ENCODE assay signal across 28 mouse cellular contexts in the genomic region with DNA sequence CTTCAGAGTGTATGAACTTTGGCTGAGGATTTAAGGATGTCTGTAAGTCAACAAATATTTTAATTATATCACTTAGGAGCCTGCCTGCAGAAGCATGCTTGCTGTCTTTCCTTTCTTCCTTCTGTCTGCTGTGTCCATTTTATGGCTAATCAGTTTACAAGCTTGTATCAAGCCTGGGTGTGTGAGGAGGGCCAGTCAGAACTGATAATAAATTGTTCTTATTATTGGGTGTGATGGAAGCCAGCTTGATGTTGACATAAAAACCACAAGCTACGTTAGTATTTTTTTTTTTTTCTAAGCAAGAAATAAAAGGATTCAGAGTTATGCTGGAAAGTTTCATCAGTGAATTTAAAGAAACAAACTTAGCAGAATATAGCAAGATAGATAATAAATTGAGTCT. TPM values are rescaled to one million over a fixed set of nuclear protein-coding genes. Genes with fewer than 3 reads are reported as not detected.
A peak's percentile ranks its signal among the peaks of the same experiment; 100 is the strongest.
DNase-seq lines count a peak whose midpoint lies in the region; ATAC-seq and TF ChIP-seq lines count a peak whose summit lies in the region.
"Had no signal": no experiment of that assay in that cellular context is flagged by ENCODE, and none has a peak within 500 bp of the region (broad histone marks: within the 10 kb centered on the region; RNA-seq: fewer than 3 reads in every experiment).

No protein-coding gene starts in this region.

- WGBS in liver, embryonic 14.5 days (ENCODE audit: insufficient replicate concordance), result 9% methylated on average over 1 of the region's 1 CpGs
- WGBS in cerebellum, adult 2 months, result 86% methylated on average over 1 of the region's 1 CpGs

- no peak overlapping the region for H3K9ac ChIP-seq in MEL (ENCODE audit: control insufficient read depth, low read depth, low read length, poor library complexity, severe bottlenecking)
- no peak overlapping the region for H3K9ac ChIP-seq in liver, embryonic 14.5 days (replicated peaks)
- H3K9ac ChIP-seq: embryonic facial prominence, embryonic 13.5 days; forebrain, embryonic 12.5 days; forebrain, embryonic 15.5 days; heart, embryonic 12.5 days; heart, embryonic 15.5 days; hindbrain, embryonic 13.5 days had no signal

- peaks cover 21 to 40% of the 10 kb centered on the region in 2 experiments for H3K4me1 ChIP-seq in MEL (ENCODE audit: control insufficient read depth in 1 of 2, insufficient read depth in 2 of 2, low read length in 2 of 2)
- peaks cover 29 to 42% of the 10 kb centered on the region in 2 experiments for H3K4me1 ChIP-seq in liver, embryonic 14.5 days (replicated peaks; ENCODE audit: control insufficient read depth in 2 of 2, insufficient read depth in 2 of 2, low read length in 1 of 2)
- H3K4me1 ChIP-seq in cerebellum, adult 2 months (ENCODE audit: control insufficient read depth, insufficient read depth, low read length), result peaks cover 4% of the 10 kb centered on the region

- peaks cover 5% of the 10 kb centered on the region for H3K79me2 ChIP-seq in MEL (ENCODE audit: control insufficient read depth, insufficient read depth, low read length, poor library complexity)

- no peak for TF ChIP-seq POLR2A in MEL (IDR thresholded peaks at IDR 0.05; ENCODE audit: control insufficient read depth in 1 of 2, insufficient read depth in 1 of 2, low read depth in 1 of 2, low read length in 2 of 2, poor library complexity in 1 of 2)
- TF ChIP-seq POLR2A in cerebellum, adult 2 months (IDR thresholded peaks at IDR 0.05; ENCODE audit: borderline replicate concordance, insufficient read depth, low read length), result no peak

- no peaks in the 10 kb centered on the region for H3K27me3 ChIP-seq in MEL (ENCODE audit: control insufficient read depth in 1 of 2, insufficient read depth in 2 of 2, low read length in 2 of 2)
- H3K27me3 ChIP-seq in liver, embryonic 14.5 days (ENCODE audit: control insufficient read depth, insufficient read depth, low read length), result no peaks in the 10 kb centered on the region
- no peaks in the 10 kb centered on the region for H3K27me3 ChIP-seq in cerebellum, adult 2 months (ENCODE audit: control insufficient read depth, insufficient read depth, low read length)
- H3K27me3 ChIP-seq: embryonic facial prominence, embryonic 13.5 days; forebrain, embryonic 12.5 days; forebrain, embryonic 15.5 days; heart, embryonic 12.5 days; heart, embryonic 15.5 days; hindbrain, embryonic 13.5 days had no signal

- DNase-seq in MEL (ENCODE audit: low read depth, low spot score), result no peak
- DNase-seq in induced T-regulatory cell, adult 2 months (ENCODE audit: low read depth), result peak; percentile 13
- no peak for DNase-seq in liver, embryonic 14.5 days (ENCODE audit: low read depth in 3 of 3, low spot score in 3 of 3)
- peak; percentile 8 for DNase-seq in naive thymus-derived CD4-positive, alpha-beta T cell, adult 2 months (ENCODE audit: low read depth)
- no peak for DNase-seq in cerebellum, adult 2 months
- DNase-seq in right cerebral cortex, postnatal 14 days, result no peak
- DNase-seq: adrenal gland, postnatal 10 days; adrenal gland, postnatal 36 days; cerebellum, adult 18-20 months; cerebellum, adult 9-11 months; cerebellum, postnatal 36 days; embryo, embryonic 11 days; gastrocnemius, postnatal 25 days; heart, adult 18-20 months; heart, postnatal 10 days; heart, postnatal 36 days had no signal

- peaks cover 0 to 53% of the 10 kb centered on the region in 2 experiments; a peak in 2 of 4 replicates for H3K36me3 ChIP-seq in MEL (ENCODE audit: control insufficient read depth in 1 of 2, insufficient read depth in 2 of 2, low read length in 2 of 2)
- H3K36me3 ChIP-seq in liver, embryonic 14.5 days (replicated peaks; ENCODE audit: control insufficient read depth, insufficient read depth, low read depth), result no peaks in the 10 kb centered on the region; the same call in 1 of the 2 replicates
- H3K36me3 ChIP-seq: embryonic facial prominence, embryonic 13.5 days; forebrain, embryonic 12.5 days; forebrain, embryonic 15.5 days; heart, embryonic 12.5 days; heart, embryonic 15.5 days; hindbrain, embryonic 13.5 days had no signal

- H3K4me3 ChIP-seq in MEL (ENCODE audit: control insufficient read depth in 1 of 2, insufficient read depth in 1 of 2, low read depth in 2 of 2, low read length in 2 of 2), result no peak overlapping the region
- no peak overlapping the region for H3K4me3 ChIP-seq in liver, embryonic 14.5 days (ENCODE audit: insufficient read depth in 1 of 2, low read depth in 2 of 2, low read length in 2 of 2)
- H3K4me3 ChIP-seq in cerebellum, adult 2 months (replicated peaks; ENCODE audit: insufficient read depth, low read depth, low read length), result no peak overlapping the region
- H3K4me3 ChIP-seq: embryonic facial prominence, embryonic 10.5 days; embryonic facial prominence, embryonic 13.5 days; erythroblast, embryonic 14.5 days; forebrain, embryonic 12.5 days; forebrain, embryonic 15.5 days; heart, embryonic 12.5 days; heart, embryonic 15.5 days; hindbrain, embryonic 10.5 days; hindbrain, embryonic 13.5 days had no signal

- peak overlapping the region; percentile 6; the same call in 1 of the 2 replicates for H3K4me2 ChIP-seq in liver, embryonic 14.5 days (ENCODE audit: low read depth)
- H3K4me2 ChIP-seq: embryonic facial prominence, embryonic 13.5 days; forebrain, embryonic 12.5 days; forebrain, embryonic 15.5 days; heart, embryonic 12.5 days; heart, embryonic 15.5 days; hindbrain, embryonic 13.5 days had no signal

- ATAC-seq in liver, embryonic 14.5 days (ENCODE audit: insufficient read depth), result peak; percentile 53; the same call in 1 of the 2 replicates
- ATAC-seq: activated CD4-positive, CD25-positive, alpha-beta regulatory T cell, adult 4 months; CD4-positive, CD25-positive, alpha-beta regulatory T cell, adult 4 months; forebrain, embryonic 15.5 days; hindbrain, embryonic 16.5 days had no signal

- TF ChIP-seq RAD21 in MEL (IDR thresholded peaks at IDR 0.05; ENCODE audit: low read depth, low read length), result no peak

- no peak for TF ChIP-seq CTCF in MEL (IDR thresholded peaks at IDR 0.05 in 2 of 3, conservative IDR thresholded peaks at IDR 0.05 in 1 of 3; ENCODE audit: control insufficient read depth in 1 of 3, insufficient read depth in 1 of 3, low read depth in 2 of 3, low read length in 3 of 3, poor library complexity in 1 of 3, severe bottlenecking in 1 of 3)
- TF ChIP-seq CTCF in liver, embryonic 14.5 days (IDR thresholded peaks at IDR 0.05; ENCODE audit: low read depth), result no peak
- no peak for TF ChIP-seq CTCF in cerebellum, adult 2 months (IDR thresholded peaks at IDR 0.05; ENCODE audit: borderline replicate concordance, insufficient read depth, low read depth, low read length)

- H3K9me3 ChIP-seq in MEL (replicated peaks; ENCODE audit: insufficient read depth, low read length), result no peaks in the 10 kb centered on the region
- H3K9me3 ChIP-seq in liver, embryonic 14.5 days (ENCODE audit: control insufficient read depth, low read length), result no peaks in the 10 kb centered on the region
- H3K9me3 ChIP-seq: embryonic facial prominence, embryonic 10.5 days; embryonic facial prominence, embryonic 13.5 days; forebrain, embryonic 12.5 days; forebrain, embryonic 15.5 days; heart, embryonic 12.5 days; heart, embryonic 15.5 days; hindbrain, embryonic 10.5 days; hindbrain, embryonic 13.5 days had no signal

- TF ChIP-seq EP300 in MEL (IDR thresholded peaks at IDR 0.05; ENCODE audit: low read depth in 1 of 2, low read length in 2 of 2), result 0 out of 4 replicates have a peak, but pooled peaks of 1 of the 2 experiments have one; percentile 8
- peak; percentile 27; the same call in 1 of the 2 replicates for TF ChIP-seq EP300 in liver, embryonic 14.5 days (IDR thresholded peaks at IDR 0.05; ENCODE audit: low read depth)

- H3K27ac ChIP-seq in MEL (ENCODE audit: control insufficient read depth, low read depth, low read length), result no peak overlapping the region; the same call in 1 of the 2 replicates
- no peak overlapping the region for H3K27ac ChIP-seq in liver, embryonic 14.5 days
- no peak overlapping the region for H3K27ac ChIP-seq in cerebellum, adult 2 months (ENCODE audit: insufficient read depth, low read length)
- H3K27ac ChIP-seq: embryonic facial prominence, embryonic 10.5 days; embryonic facial prominence, embryonic 13.5 days; forebrain, embryonic 12.5 days; forebrain, embryonic 15.5 days; heart, embryonic 15.5 days; hindbrain, embryonic 10.5 days; hindbrain, embryonic 13.5 days had no signal

TF ChIP-seq in MEL, 35 proteins besides CTCF, POLR2A, EP300 and RAD21:
- TF ChIP-seq ZNF384 (IDR thresholded peaks at IDR 0.05; ENCODE audit: low read depth, low read length) (peak; percentile 62), USF1 (IDR thresholded peaks at IDR 0.05; ENCODE audit: low read depth, low read length) (no peak)

RNA-seq across cellular contexts. Expression of a gene that starts 10.8 kb away (rescaled TPM):
- 9.2 and 9.4 TPM in 2 replicates for total RNA-seq in MEL (2012; rRNA removed)
- polyA plus RNA-seq in MEL (2012; ENCODE audit: insufficient read depth in 1 of 2, insufficient read length in 2 of 2, low read depth in 1 of 2, low replicate concordance in 2 of 2, missing spikeins in 1 of 2), result 10 to 100 TPM in 1 of 2 experiments, not detected in 1; 12.4 TPM
- polyA plus RNA-seq in liver, embryonic 14.5 days (2012; rRNA removed), result 8.4 and 9.2 TPM in 2 replicates
- 9.0 and 10.5 TPM in 2 replicates for polyA plus RNA-seq in liver, embryonic 14.5 days (2014; fragmentation: Nextera tagmentation; extraction: Ambion mirVana)
- 21.0 and 23.1 TPM in 2 replicates for polyA plus RNA-seq in cerebellum, adult 2 months (2012; rRNA removed)

Comparison
In these comparisons a context has a peak if more than half of its experiments do, and no peak if none do; other contexts are left out.
1. DNase-seq: peak in induced T-regulatory cell, adult 2 months (single experiment) and naive thymus-derived CD4-positive, alpha-beta T cell, adult 2 months (single experiment); none in MEL (single experiment), liver, embryonic 14.5 days (0 of 3), cerebellum, adult 2 months (0 of 2) and right cerebral cortex, postnatal 14 days (single experiment).